Mouse (Mus musculus) embryonic facial prominence, embryonic 11.5 days (tissue): ENCODE data around the gene Thoc7. TPM values are rescaled to one million over a fixed set of nuclear protein-coding genes. Genes with fewer than 3 reads are reported as not detected.

Source experiments
- ATAC-seq: fragments of 200-750 bp; cut with Nextera tagmentation; replicated peaks from 2 replicates; pipeline ENCODE4 v1.8.0; 2017; ENCODE audit warnings: low read depth; ENCODE audit not compliant: insufficient number of reproducible peaks, low FRiP score, low TSS enrichment
- DNase-seq: peaks from one replicate; pipeline ENCODE4 v3.0.0-alpha.2; 2015; ENCODE audit warnings: low spot score
- H3K27ac ChIP-seq: fragments of 300-500 bp; sonication (generic); replicated peaks from 2 replicates; pipeline ENCODE4 v1.5.1; 2014; ENCODE audit warnings: mild to moderate bottlenecking, low read depth, low read length, control low read depth
- H3K27me3 ChIP-seq: fragments of 300-500 bp; sonication (generic); 2 replicates; pipeline ENCODE4 v1.6.1; 2014; ENCODE audit warnings: mild to moderate bottlenecking, low read length, moderate library complexity, mixed read lengths; ENCODE audit not compliant: control insufficient read depth, insufficient read depth
- H3K36me3 ChIP-seq: fragments of 300-500 bp; sonication (generic); replicated peaks from 2 replicates; pipeline ENCODE4 v1.6.1; 2014; ENCODE audit warnings: low read depth, mild to moderate bottlenecking, low read length, moderate library complexity, mixed read lengths; ENCODE audit not compliant: control insufficient read depth, insufficient read depth
- H3K4me1 ChIP-seq: fragments of 300-500 bp; sonication (generic); 2 replicates; pipeline ENCODE4 v1.6.1; 2014; ENCODE audit warnings: low read length, mixed read lengths; ENCODE audit not compliant: control insufficient read depth, insufficient read depth
- H3K4me2 ChIP-seq: fragments of 300-500 bp; sonication (generic); 2 replicates; pipeline ENCODE4 v1.6.1; 2014; ENCODE audit warnings: low read depth, mild to moderate bottlenecking, control low read depth, low read length, moderate library complexity
- H3K4me3 ChIP-seq: fragments of 300-500 bp; sonication (generic); 2 replicates; pipeline ENCODE4 v1.5.1; 2014; ENCODE audit warnings: low read depth, low read length, control low read depth
- H3K9ac ChIP-seq: fragments of 300-500 bp; sonication (generic); replicated peaks from 2 replicates; pipeline ENCODE4 v1.6.1; 2014; ENCODE audit warnings: mild to moderate bottlenecking, control low read depth, low read length
- H3K9me3 ChIP-seq: fragments of 300-500 bp; sonication (generic); replicated peaks from 2 replicates; pipeline ENCODE4 v1.6.1; 2016; ENCODE audit warnings: mild to moderate bottlenecking, low read length, inconsistent platforms, mixed read lengths; ENCODE audit not compliant: control insufficient read depth
- WGBS: fragments of 180-500 bp; shearing (Covaris S2); extraction: QIAGEN DNeasy Blood & Tissue Kit; methylation state at CpG from one replicate; pipeline ENCODE4 v1.1.7; 2014; 5-methylcytosine and 5-hydroxymethylcytosine counted together
- polyA plus RNA-seq: library from polyadenylated mRNA; unstranded; fragments of >200 nt; fragmentation: Nextera tagmentation; extraction: Ambion mirVana; gene quantifications from 2 replicates; pipeline ENCODE4 v1.2.1, GENCODE M21; 2014

Thoc7 gene
- polyA plus RNA-seq, 1 experiment from 2014 or later: 287 TPM

GRCm38 (mm10) chr14:13917208-13917607 is 44.4 kb downstream of the Thoc7 start:
- H3K9me3 ChIP-seq: no peaks in the 10 kb centered on the region
- H3K9ac ChIP-seq: no peak overlapping the region
- H3K4me3 ChIP-seq: no peak overlapping the region
- no peaks in the 10 kb centered on the region for H3K36me3 ChIP-seq
- ATAC-seq: no peak
- H3K27me3 ChIP-seq: no peaks in the 10 kb centered on the region
- WGBS: 90% methylated on average over 10 of the region's 10 CpGs
- DNase-seq: no peak
- no peak overlapping the region for H3K4me2 ChIP-seq
- no peaks in the 10 kb centered on the region for H3K4me1 ChIP-seq
- no peak overlapping the region for H3K27ac ChIP-seq

- Histone ChIP-seq H3K9ac (no peak overlapping the region), H3K4me2 (no peak overlapping the region), H3K27ac (no peak overlapping the region), H3K4me1 (no peaks in the 10 kb centered on the region), H3K36me3 (no peaks in the 10 kb centered on the region), H3K9me3 (no peaks in the 10 kb centered on the region), H3K27me3 (no peaks in the 10 kb centered on the region), H3K4me3 (no peak overlapping the region)
- WGBS: 79% methylated on average over 4 of the region's 4 CpGs
- DNase-seq: no peak
- no peak for ATAC-seq
These were observed 46.4 kb downstream of the Thoc7 start for GRCm38 (mm10) chr14:13915207-13915606.

GRCm38 (mm10) chr14:13914387-13915082 is 47.1 kb downstream of the Thoc7 start, which contains the start of gene Gm281:
Gene Gm281 (minus strand): TSS chr14:13914478.
- Histone ChIP-seq H3K4me3 (no peak within 1 kb of the TSS), H3K36me3 (no peaks in the 10 kb centered on the region), H3K27ac (no peak within 1 kb of the TSS), H3K9me3 (no peaks in the 10 kb centered on the region), H3K27me3 (no peaks in the 10 kb centered on the region), H3K9ac (no peak within 1 kb of the TSS), H3K4me1 (no peaks in the 10 kb centered on the region), H3K4me2 (no peak within 1 kb of the TSS)
- WGBS: 39% methylated on average over 1 of the region's 1 CpGs
- ATAC-seq (no peak), DNase-seq (no peak)

- 70% methylated on average over 2 of the region's 2 CpGs for WGBS
These were observed 51.5 kb downstream of the Thoc7 start for GRCm38 (mm10) chr14:13910148-13910547.

GRCm38 (mm10) chr14:13907145-13907544 is 54.5 kb downstream of the Thoc7 start:
- H3K4me1 ChIP-seq: no peaks in the 10 kb centered on the region
- ATAC-seq (no peak), DNase-seq (no peak)
- H3K4me3 ChIP-seq: no peak overlapping the region
- WGBS: 87% methylated on average over 7 of the region's 7 CpGs
- H3K36me3 ChIP-seq: no peaks in the 10 kb centered on the region
- no peak overlapping the region for H3K9ac ChIP-seq
- H3K27me3 ChIP-seq: no peaks in the 10 kb centered on the region
- no peak overlapping the region for H3K4me2 ChIP-seq
- H3K27ac ChIP-seq: no peak overlapping the region
- H3K9me3 ChIP-seq: no peaks in the 10 kb centered on the region

More at GRCm38 (mm10) chr14:13910148-13910547, 51.5 kb downstream of the Thoc7 start:
- ATAC-seq (no peak), DNase-seq (peak; percentile 71)
- Histone ChIP-seq H3K9me3 (no peaks in the 10 kb centered on the region), H3K27ac (no peak overlapping the region), H3K4me3 (no peak overlapping the region), H3K4me2 (no peak overlapping the region), H3K9ac (no peak overlapping the region), H3K4me1 (no peaks in the 10 kb centered on the region), H3K36me3 (no peaks in the 10 kb centered on the region), H3K27me3 (no peaks in the 10 kb centered on the region)

GRCm38 (mm10) chr14:13906461-13906860 is 55.2 kb downstream of the Thoc7 start:
- no peak overlapping the region for H3K4me2 ChIP-seq
- WGBS: 89% methylated on average over 1 of the region's 1 CpGs
- no peaks in the 10 kb centered on the region for H3K27me3 ChIP-seq
- H3K27ac ChIP-seq: no peak overlapping the region
- no peak overlapping the region for H3K4me3 ChIP-seq
- no peaks in the 10 kb centered on the region for H3K4me1 ChIP-seq
- H3K36me3 ChIP-seq: no peaks in the 10 kb centered on the region
- H3K9me3 ChIP-seq: no peaks in the 10 kb centered on the region
- DNase-seq (no peak), ATAC-seq (no peak)
- no peak overlapping the region for H3K9ac ChIP-seq

- no peaks in the 10 kb centered on the region for H3K4me1 ChIP-seq
- ATAC-seq: peak; percentile 67; the same call in 1 of the 2 replicates
- H3K9me3 ChIP-seq: no peaks in the 10 kb centered on the region
- peak overlapping the region; percentile 73 for H3K9ac ChIP-seq
- no peaks in the 10 kb centered on the region for H3K36me3 ChIP-seq
- under 1% methylated on average over 22 of the region's 22 CpGs for WGBS
- H3K4me2 ChIP-seq: peak overlapping the region; percentile 83
- peak; percentile 87 for DNase-seq
- H3K27me3 ChIP-seq: no peaks in the 10 kb centered on the region
- peak overlapping the region; percentile 46 for H3K4me3 ChIP-seq
- no peak overlapping the region for H3K27ac ChIP-seq
These were observed 60.0 kb downstream of the Thoc7 start for GRCm38 (mm10) chr14:13901611-13902067.
